Mouse (Mus musculus) neural tube, embryonic 11.5 days (tissue): ENCODE results near the gene Abracl. TPM values are rescaled to one million over a fixed set of nuclear protein-coding genes. Genes with fewer than 3 reads are reported as not detected.

ENCODE experiments used
- ATAC-seq: fragments of 200-750 bp; cut with Nextera tagmentation; 2 replicates; pipeline ENCODE4 v1.8.0; 2017; ENCODE audit warnings: moderate number of reproducible peaks, mild to moderate bottlenecking, moderate TSS enrichment, moderate library complexity; ENCODE audit not compliant: insufficient read depth, low FRiP score, low TSS enrichment
- DNase-seq: peaks from one replicate; pipeline ENCODE4 v3.0.0-alpha.2; 2015; ENCODE audit warnings: low spot score
- H3K27ac ChIP-seq: fragments of 300-500 bp; sonication (generic); 2 replicates; pipeline ENCODE4 v1.5.1; 2014; ENCODE audit warnings: low read depth, mild to moderate bottlenecking, low read length
- H3K27me3 ChIP-seq: fragments of 300-500 bp; sonication (generic); 2 replicates; pipeline ENCODE4 v1.6.1; 2014; ENCODE audit warnings: mild to moderate bottlenecking, low read length, mixed read lengths; ENCODE audit not compliant: control insufficient read depth, insufficient read depth
- H3K36me3 ChIP-seq: fragments of 300-500 bp; sonication (generic); 2 replicates; pipeline ENCODE4 v1.6.1; 2014; ENCODE audit warnings: mild to moderate bottlenecking, low read length, moderate library complexity, mixed read lengths; ENCODE audit not compliant: control insufficient read depth, insufficient read depth
- H3K4me1 ChIP-seq: fragments of 300-500 bp; sonication (generic); 2 replicates; pipeline ENCODE4 v1.6.1; 2014; ENCODE audit warnings: low read length, mixed read lengths; ENCODE audit not compliant: control insufficient read depth, insufficient read depth
- H3K4me2 ChIP-seq: fragments of 300-500 bp; sonication (generic); 2 replicates; pipeline ENCODE4 v1.6.1; 2014; ENCODE audit warnings: low read depth, mild to moderate bottlenecking, moderate library complexity
- H3K4me3 ChIP-seq: fragments of 300-500 bp; sonication (generic); 2 replicates; pipeline ENCODE4 v1.5.1; 2014; ENCODE audit warnings: low read depth, low read length
- H3K9ac ChIP-seq: fragments of 300-500 bp; sonication (generic); 2 replicates; pipeline ENCODE4 v1.6.1; 2014; ENCODE audit warnings: mild to moderate bottlenecking, low read length
- H3K9me3 ChIP-seq: fragments of 300-500 bp; sonication (generic); 2 replicates; pipeline ENCODE4 v1.6.1; 2016; ENCODE audit warnings: low read length; ENCODE audit not compliant: control insufficient read depth
- WGBS: fragments of 180-500 bp; shearing (Covaris S2); extraction: QIAGEN DNeasy Blood & Tissue Kit; methylation state at CpG from one replicate; pipeline ENCODE4 v1.1.7; 2014; 5-methylcytosine and 5-hydroxymethylcytosine counted together
- polyA plus RNA-seq: library from polyadenylated mRNA; unstranded; fragments of >200 nt; fragmentation: Nextera tagmentation; extraction: Ambion mirVana; gene quantifications from 2 replicates; pipeline ENCODE4 v1.2.1, GENCODE M21; 2014

Abracl gene
- 179 and 181 TPM in 2 replicates for polyA plus RNA-seq

GRCm38 (mm10) chr10:18022741-18023347 lies at the start of gene Abracl:
Abracl (minus strand) TSS chr10:18023288.
- ATAC-seq (peak; percentile 95), DNase-seq (peak; percentile 83)
- H3K9me3 ChIP-seq, result no peaks in the 10 kb centered on the region
- H3K27ac ChIP-seq, result peak within 1 kb of the TSS; percentile 93
- peak within 1 kb of the TSS; percentile 60 for H3K4me2 ChIP-seq
- H3K9ac ChIP-seq, result peak within 1 kb of the TSS; percentile 93
- peak within 1 kb of the TSS; percentile 76 for H3K4me3 ChIP-seq
- no peaks in the 10 kb centered on the region for H3K36me3 ChIP-seq
- 0% methylated on average over 36 of the region's 37 CpGs for WGBS
- H3K27me3 ChIP-seq, result no peaks in the 10 kb centered on the region
- H3K4me1 ChIP-seq, result peaks cover 2% of the 10 kb centered on the region; the same call in 1 of the 2 replicates

- no peak for DNase-seq
- Histone ChIP-seq H3K9ac (no peak overlapping the region), H3K9me3 (no peaks in the 10 kb centered on the region), H3K4me3 (no peak overlapping the region), H3K27ac (no peak overlapping the region), H3K4me2 (no peak overlapping the region), H3K36me3 (no peaks in the 10 kb centered on the region), H3K4me1 (no peaks in the 10 kb centered on the region), H3K27me3 (no peaks in the 10 kb centered on the region)
- WGBS, result 73% methylated on average over 3 of the region's 3 CpGs
- ATAC-seq, result no peak
Observed at GRCm38 (mm10) chr10:18072871-18073270, 49.8 kb upstream of the Abracl start.

GRCm38 (mm10) chr10:18070616-18071015 lies 47.5 kb upstream of the Abracl start:
- Histone ChIP-seq H3K36me3 (no peaks in the 10 kb centered on the region), H3K4me1 (no peaks in the 10 kb centered on the region; the same call in 1 of the 2 replicates), H3K9ac (no peak overlapping the region), H3K4me2 (no peak overlapping the region), H3K4me3 (no peak overlapping the region), H3K27ac (no peak overlapping the region), H3K9me3 (no peaks in the 10 kb centered on the region), H3K27me3 (no peaks in the 10 kb centered on the region)
- no peak for DNase-seq
- no peak for ATAC-seq
- 95% methylated on average over 2 of the region's 2 CpGs for WGBS

- Histone ChIP-seq H3K9me3 (no peaks in the 10 kb centered on the region), H3K4me2 (no peak overlapping the region), H3K4me3 (no peak overlapping the region), H3K36me3 (no peaks in the 10 kb centered on the region), H3K27ac (no peak overlapping the region), H3K27me3 (no peaks in the 10 kb centered on the region), H3K4me1 (no peaks in the 10 kb centered on the region; the same call in 1 of the 2 replicates), H3K9ac (no peak overlapping the region)
- no peak for ATAC-seq
- 89% methylated on average over 3 of the region's 3 CpGs for WGBS
- DNase-seq, result no peak
Observed at GRCm38 (mm10) chr10:18070144-18070543, 47.1 kb upstream of the Abracl start.

- 77% methylated on average over 2 of the region's 2 CpGs for WGBS
- H3K4me3 ChIP-seq, result no peak overlapping the region
- DNase-seq, result no peak
- no peaks in the 10 kb centered on the region for H3K27me3 ChIP-seq
- no peak overlapping the region for H3K27ac ChIP-seq
- ATAC-seq, result no peak
- H3K9ac ChIP-seq, result no peak overlapping the region
- no peak overlapping the region for H3K4me2 ChIP-seq
- no peaks in the 10 kb centered on the region for H3K36me3 ChIP-seq
- H3K9me3 ChIP-seq, result no peaks in the 10 kb centered on the region
- H3K4me1 ChIP-seq, result no peaks in the 10 kb centered on the region; the same call in 1 of the 2 replicates
Observed at GRCm38 (mm10) chr10:18069576-18069975, 46.5 kb upstream of the Abracl start.

- no peaks in the 10 kb centered on the region; the same call in 1 of the 2 replicates for H3K4me1 ChIP-seq
- H3K4me2 ChIP-seq, result no peak overlapping the region
- no peak overlapping the region for H3K4me3 ChIP-seq
- no peak overlapping the region for H3K9ac ChIP-seq
- no peaks in the 10 kb centered on the region for H3K9me3 ChIP-seq
- no peaks in the 10 kb centered on the region for H3K27me3 ChIP-seq
- no peaks in the 10 kb centered on the region for H3K36me3 ChIP-seq
- ATAC-seq (no peak), DNase-seq (no peak)
- H3K27ac ChIP-seq, result no peak overlapping the region
- WGBS, result 93% methylated on average over 2 of the region's 2 CpGs
Observed at GRCm38 (mm10) chr10:18068880-18069279, 45.8 kb upstream of the Abracl start.

GRCm38 (mm10) chr10:18067761-18068446 lies 44.8 kb upstream of the Abracl start:
- H3K27ac ChIP-seq, result no peak overlapping the region
- no peak overlapping the region for H3K4me2 ChIP-seq
- H3K4me1 ChIP-seq, result no peaks in the 10 kb centered on the region; the same call in 1 of the 2 replicates
- no peak overlapping the region for H3K4me3 ChIP-seq
- ATAC-seq (no peak), DNase-seq (no peak)
- no peaks in the 10 kb centered on the region for H3K36me3 ChIP-seq
- 77% methylated on average over 10 of the region's 10 CpGs for WGBS
- no peak overlapping the region for H3K9ac ChIP-seq
- no peaks in the 10 kb centered on the region for H3K9me3 ChIP-seq
- no peaks in the 10 kb centered on the region for H3K27me3 ChIP-seq

GRCm38 (mm10) chr10:18066031-18066439 lies 42.9 kb upstream of the Abracl start:
- Histone ChIP-seq H3K27ac (no peak overlapping the region), H3K4me2 (no peak overlapping the region), H3K4me3 (no peak overlapping the region), H3K4me1 (no peaks in the 10 kb centered on the region; the same call in 1 of the 2 replicates), H3K9ac (no peak overlapping the region), H3K9me3 (no peaks in the 10 kb centered on the region), H3K36me3 (no peaks in the 10 kb centered on the region), H3K27me3 (no peaks in the 10 kb centered on the region)
- WGBS, result 95% methylated on average over 10 of the region's 10 CpGs
- no peak for ATAC-seq
- no peak for DNase-seq
